Mouse (Mus musculus) heart, postnatal 36 days (tissue): ENCODE measurements around the gene Gas7. TPM values are rescaled to one million over a fixed set of nuclear protein-coding genes. Genes with fewer than 3 reads are reported as not detected.

ENCODE experiments used
- total RNA-seq, 2 experiments: library from RNA; stranded (reverse); gene quantifications; 2 replicates each; pipeline ENCODE4 v1.2.3; 2021

The Gas7 gene
- total RNA-seq, 2 experiments from 2014 or later = 10.2 to 10.3 TPM

Other genes with a start within 250 kb of the Gas7 start
- under 1 TPM in 1 of 2 experiments, not detected in 1; 0.08 TPM for gene Myh4, start 217.4 kb upstream of the Gas7 start, total RNA-seq
- under 1 TPM; 0.05 to 0.17 TPM for gene Myh8, start 178.3 kb upstream of the Gas7 start, total RNA-seq
- not detected for gene Myh13, start 133.8 kb upstream of the Gas7 start, total RNA-seq
- gene Rcvrn, start 239.9 kb downstream of the Gas7 start, total RNA-seq = not detected